Mouse (Mus musculus): ENCODE measurements around the gene Gja5.

The Gja5 gene

GRCm38 (mm10) chr3:96937606-96938005 lies 33.1 kb downstream of the Gja5 start:
- no peak for DNase-seq

DNA sequence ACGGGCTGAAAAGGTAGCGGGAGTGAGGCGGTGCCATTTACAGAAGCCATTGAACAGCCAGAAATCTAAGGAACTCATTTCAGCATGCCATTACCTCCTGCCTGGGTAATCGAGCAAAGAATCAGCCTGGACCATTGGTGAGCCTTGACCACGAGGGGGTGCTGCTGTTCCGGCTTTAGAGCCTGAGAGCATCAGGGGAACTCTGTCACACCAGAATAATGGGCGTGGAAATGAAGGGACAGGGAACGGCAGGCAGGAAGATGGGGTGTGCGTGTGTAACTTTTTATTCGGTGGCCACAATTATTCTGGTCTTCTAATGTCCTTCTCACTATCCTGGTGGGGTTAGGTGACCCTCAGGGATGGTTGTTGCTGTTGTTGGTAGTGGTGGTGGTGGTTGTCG lies 34.2 kb downstream of the Gja5 start:
- peak; percentile 75 for DNase-seq

- DNase-seq, result no peak
Measured at GRCm38 (mm10) chr3:96942706-96943105, 38.2 kb downstream of the Gja5 start.

GRCm38 (mm10) chr3:96953489-96954233 lies 49.2 kb downstream of the Gja5 start:
- DNase-seq, result no peak

DNA sequence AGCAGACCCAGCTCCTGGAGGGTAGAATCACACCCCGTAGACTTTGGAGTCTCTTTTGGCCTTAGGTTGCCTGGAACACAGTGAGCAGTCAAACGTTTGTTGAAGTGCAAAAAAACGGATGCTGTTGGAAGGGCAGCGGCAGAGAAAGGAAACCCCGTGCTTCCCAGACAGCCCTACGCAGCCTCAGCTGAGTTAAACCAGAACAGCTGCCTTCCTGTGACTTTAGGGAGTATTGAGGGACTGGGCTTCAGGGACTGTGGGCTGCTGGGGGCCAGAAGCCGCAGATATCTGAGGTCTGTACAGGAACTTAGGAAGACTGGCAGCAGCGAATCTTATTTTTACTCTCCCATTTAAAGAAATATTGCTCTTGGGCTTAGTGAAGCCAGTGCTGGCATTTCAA lies 56.1 kb downstream of the Gja5 start:
- DNase-seq, result peak; percentile 13

DNA sequence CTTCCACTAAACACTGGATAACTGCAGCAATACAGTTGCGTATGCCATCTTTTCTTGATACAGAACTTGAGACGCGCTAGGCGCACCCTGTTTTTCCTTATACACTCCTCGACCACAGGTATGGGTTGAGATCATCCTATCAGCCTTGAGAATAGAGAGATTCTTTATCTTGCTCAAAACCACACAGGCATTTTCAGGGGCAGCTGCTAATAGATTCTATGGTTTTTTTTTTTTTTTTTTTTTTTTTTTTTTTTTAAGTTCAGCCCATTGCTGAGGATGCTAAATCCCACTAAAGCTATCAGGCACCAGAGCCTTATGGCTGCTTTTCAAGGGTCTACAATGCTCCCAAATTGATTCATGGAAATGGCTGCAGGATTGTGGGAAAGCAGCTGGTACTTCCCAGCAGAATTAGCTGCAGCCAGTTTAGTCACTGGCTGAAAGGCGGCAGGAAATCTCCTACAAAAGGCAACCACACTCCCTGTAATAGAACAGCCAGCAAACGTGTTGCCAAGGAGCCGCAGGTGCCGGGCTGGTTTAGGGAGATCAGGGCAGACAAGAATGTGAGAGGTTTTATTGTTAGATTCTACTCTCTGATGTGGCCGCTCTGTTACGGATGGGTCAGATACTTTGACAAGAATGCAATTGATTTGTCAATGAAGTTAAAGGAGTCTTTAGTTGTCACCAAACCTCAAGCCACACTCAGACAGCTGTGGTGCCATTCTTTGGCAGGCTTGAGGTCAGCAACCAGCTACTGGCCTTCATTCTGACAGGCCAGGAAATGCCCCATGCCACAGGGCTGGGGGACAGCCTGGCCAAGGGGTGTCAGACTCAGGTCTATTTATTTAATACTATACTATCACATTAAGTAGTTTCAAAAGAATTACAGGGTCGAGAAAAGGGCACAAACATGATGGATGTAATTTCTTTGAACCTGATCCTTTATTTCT lies 58.9 kb downstream of the Gja5 start:
- no peak for DNase-seq

GRCm38 (mm10) chr3:96970986-96971385 lies 66.5 kb downstream of the Gja5 start:
- DNase-seq, result no peak

DNA sequence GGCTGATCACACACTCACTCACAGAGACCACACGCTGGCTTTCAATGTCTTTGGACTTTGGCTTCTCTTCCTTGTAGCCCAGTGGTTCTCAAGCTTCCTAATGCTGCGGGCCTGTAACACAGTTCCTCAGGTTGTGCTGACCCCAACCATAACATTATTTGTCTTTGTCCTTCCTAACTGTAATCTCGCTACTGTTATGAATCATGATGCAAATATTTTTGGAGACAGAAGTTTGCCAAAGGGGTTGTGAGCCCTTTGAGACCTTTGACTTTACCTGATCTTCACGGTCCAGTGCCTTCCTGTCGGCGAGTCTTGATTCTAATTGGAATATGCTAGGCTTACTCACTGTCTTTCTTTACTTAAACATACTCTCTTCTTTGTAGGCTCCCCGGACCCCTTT lies 70.0 kb downstream of the Gja5 start:
- DNase-seq, result no peak

GRCm38 (mm10) chr3:96975628-96976027 lies 71.1 kb downstream of the Gja5 start:
- no peak for DNase-seq

- DNase-seq, result no peak
Measured at GRCm38 (mm10) chr3:96977507-96977906, 73.0 kb downstream of the Gja5 start.

GRCm38 (mm10) chr3:96978469-96978868 lies 74.0 kb downstream of the Gja5 start:
- no peak for DNase-seq

GRCm38 (mm10) chr3:96979020-96979419 lies 74.5 kb downstream of the Gja5 start:
- no peak for DNase-seq

DNA sequence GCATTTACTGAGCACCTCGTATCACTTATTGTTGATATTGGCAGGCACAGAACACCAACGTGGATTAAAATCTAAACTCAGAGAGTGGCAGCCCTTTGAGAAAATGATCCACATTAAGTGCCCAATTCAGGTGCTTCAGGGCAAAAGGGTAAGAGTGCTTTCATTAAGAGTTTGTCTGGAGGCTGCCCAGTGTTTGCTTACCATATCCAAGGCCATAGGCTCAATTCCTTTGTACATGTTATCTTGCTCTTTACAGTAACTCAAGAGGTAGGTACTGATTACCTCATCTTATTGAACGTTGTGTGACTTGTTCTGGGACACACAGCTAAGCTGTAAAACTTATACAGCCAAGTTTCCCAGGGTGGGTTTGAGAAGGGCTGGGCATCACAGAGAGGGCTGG lies 77.3 kb downstream of the Gja5 start:
- DNase-seq, result no peak

- DNase-seq, result no peak
Measured at GRCm38 (mm10) chr3:96982666-96983065, 78.2 kb downstream of the Gja5 start.

DNA sequence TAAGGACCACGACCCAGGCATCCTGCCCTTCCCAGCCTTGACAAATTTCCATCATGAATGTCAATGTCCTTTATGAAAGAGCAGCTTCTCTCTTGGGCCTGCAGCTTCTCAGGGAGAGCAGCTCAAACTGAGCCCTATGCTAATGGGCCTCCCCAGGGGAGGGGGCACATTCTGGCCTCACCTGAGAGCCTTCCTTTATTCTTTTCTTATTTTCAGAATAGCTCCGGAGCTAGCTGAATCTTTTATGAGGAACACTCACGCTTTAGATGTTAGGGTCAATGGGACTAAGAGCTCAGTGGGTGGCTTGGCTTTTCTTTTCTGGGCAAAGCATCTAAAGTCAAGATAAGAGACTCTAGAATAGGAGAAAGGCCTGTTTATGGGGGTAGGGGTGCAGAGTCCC lies 88.0 kb downstream of the Gja5 start:
- DNase-seq, result no peak

- DNase-seq, result peak; percentile 10
Measured at GRCm38 (mm10) chr3:96997770-96998169, 93.3 kb downstream of the Gja5 start.

DNA sequence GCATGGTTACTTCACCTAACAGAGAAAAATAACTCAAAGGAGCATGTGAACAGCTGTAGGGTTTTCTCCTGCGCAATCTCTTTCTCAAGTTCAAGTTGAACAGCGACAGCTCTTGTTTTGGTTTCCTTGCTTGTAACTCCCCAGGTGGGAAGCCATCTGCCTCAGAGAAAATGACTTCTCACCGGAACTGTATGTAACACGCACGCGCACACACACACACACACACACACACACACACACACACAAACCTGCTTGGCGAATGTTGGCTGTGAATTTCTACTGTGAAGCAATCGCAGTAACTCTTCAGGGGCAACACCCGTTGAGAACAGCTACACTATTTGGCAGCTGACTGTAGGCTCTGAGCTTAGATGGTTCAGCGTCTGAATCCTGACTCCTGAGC lies 98.6 kb downstream of the Gja5 start:
- DNase-seq, result no peak

- no peak for DNase-seq
Measured at GRCm38 (mm10) chr3:97004509-97004908, 100.0 kb downstream of the Gja5 start.

DNA sequence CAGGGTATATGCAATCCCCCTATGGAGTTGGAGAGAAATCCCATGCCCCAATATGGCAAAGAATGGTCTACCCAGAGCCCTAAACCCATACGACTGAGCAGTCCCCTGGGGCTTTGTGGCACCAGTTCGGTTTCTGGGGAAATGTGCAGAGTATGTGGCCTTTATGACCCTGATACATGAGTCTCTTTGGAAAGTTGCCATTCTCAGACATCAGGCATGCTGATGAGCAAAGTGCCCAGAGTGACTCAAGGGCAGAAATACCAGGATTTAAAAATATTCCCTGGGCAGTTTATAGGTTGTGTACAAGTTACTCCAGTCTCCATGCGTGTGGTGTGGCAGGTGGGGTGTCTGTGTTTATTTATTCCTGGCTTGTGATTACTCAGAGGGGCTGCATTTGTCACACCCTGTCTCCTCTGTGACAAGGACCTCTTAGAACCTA lies 102.5 kb downstream of the Gja5 start:
- no peak for DNase-seq

DNA sequence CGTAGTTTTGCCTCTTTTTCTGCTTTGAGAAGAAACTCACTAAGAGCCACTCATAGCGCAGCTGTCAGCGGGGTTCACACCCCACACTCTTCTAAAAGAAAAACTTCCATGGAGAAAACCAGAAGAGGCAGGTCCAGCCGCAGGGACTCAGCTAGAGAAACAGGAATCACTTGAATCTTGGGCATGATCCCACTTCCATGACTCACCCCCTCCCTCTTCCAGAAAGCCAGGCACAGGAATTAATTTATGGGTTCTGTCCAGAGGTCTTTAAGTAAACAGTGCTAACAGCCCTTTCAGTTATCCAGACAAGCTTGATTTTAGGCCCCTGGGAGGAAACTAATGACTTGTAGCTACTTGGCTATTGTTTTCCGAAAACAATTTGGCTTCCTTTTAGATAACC lies 120.7 kb downstream of the Gja5 start:
- no peak for DNase-seq

DNA sequence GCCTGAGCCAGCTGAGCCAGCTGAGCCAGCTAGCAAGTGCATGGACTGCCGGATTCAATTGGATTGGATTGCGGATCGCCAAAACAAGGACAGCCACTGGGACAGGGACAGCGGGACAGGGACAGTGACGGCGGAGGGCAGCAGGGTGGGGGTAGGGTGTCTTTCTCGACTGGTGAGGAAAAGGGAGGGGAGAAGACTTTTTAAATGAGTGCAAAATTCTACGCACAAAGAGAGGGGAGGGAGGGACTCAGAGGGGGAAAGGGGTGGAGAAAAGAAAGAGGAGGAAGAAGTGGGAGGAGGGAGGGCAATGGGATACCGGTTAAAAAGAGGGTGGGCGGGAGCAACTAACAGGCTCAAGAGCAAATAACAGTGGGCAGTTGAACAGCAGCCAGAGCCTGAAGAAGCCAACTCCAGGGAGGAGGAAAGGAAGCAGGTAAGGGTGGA lies 127.6 kb downstream of the Gja5 start:
- no peak for DNase-seq

DNA sequence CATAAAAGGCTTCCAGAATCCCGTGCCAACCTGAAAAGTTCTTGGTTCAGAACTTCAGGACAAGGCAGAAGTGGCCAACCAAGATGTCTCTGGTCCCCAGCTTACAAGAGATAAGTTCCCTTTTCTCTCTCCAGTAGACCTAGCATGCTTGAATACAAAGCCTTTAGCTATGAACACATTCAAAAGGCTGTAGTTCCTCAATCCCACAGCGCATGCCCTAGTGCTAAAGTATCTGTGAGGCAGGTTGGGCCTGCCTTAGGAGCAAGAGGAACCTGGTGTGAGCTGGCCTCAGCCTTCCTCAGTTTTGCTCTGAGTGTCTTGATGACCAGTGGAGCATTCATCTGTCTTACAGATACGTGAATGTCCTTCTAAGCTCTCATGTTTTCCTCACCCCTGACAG lies 131.1 kb downstream of the Gja5 start:
- no peak for DNase-seq

DNA sequence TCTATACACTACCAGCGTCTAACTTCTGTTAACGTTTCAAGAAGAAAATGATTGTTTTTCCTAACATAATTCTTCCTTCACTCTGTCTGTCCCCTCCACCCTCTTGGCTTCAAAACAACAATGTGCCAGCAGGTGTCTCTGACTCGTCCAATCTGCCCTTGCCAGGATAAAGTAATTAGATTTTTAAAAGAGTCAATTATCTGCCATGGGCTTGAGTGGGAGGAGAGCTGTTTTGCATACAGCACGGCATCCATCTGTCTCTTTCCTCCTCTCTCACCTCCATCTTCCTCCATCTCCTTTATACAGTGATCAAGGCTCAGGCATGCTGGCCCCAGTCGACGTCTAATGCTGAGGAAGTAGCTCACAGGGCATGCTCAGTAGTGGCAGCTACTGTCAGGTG lies 132.6 kb downstream of the Gja5 start:
- no peak for DNase-seq

- DNase-seq, result no peak
Measured at GRCm38 (mm10) chr3:97039721-97040120, 135.2 kb downstream of the Gja5 start.

Measured in liver (tissue).